Mouse (Mus musculus): ENCODE data around the gene Msln. TPM values are rescaled to one million over a fixed set of nuclear protein-coding genes. Genes with fewer than 3 reads are reported as not detected.

The Msln gene
- total and polyA plus RNA-seq, 3 experiments, result not detected

GRCm38 (mm10) chr17:25715627-25716026 is 38.6 kb downstream of the Msln start:
- H3K9me3 ChIP-seq (replicated peaks; ENCODE audit: low read length), result peaks cover 4% of the 10 kb centered on the region
- no peaks in the 10 kb centered on the region for H3K79me2 ChIP-seq (replicated peaks; ENCODE audit: control insufficient read depth, extremely low read depth, insufficient read depth, poor library complexity, severe bottlenecking)
- no peak overlapping the region for H3K27ac ChIP-seq (ENCODE audit: insufficient read depth, low read depth)
- peaks cover 35% of the 10 kb centered on the region for H3K27me3 ChIP-seq (replicated peaks)
- H3K9ac ChIP-seq (ENCODE audit: insufficient read depth, low read depth), result no peak overlapping the region
- dilution Hi-C loops (cut with MboI; ENCODE audit: extremely low pct_ligation_motif_present, extremely low pct_unique_long_range_greater_than_20kb, low sequenced_read_pairs) (no loop called here), in situ Hi-C loops (cut with MboI; ENCODE audit: low pct_ligation_motif_present, low pct_unique_long_range_greater_than_20kb, low sequenced_read_pairs) (no loop called here)
- no peak overlapping the region for H3K4me2 ChIP-seq (ENCODE audit: insufficient read depth, low read depth, poor library complexity, severe bottlenecking)
- DNase-seq (ENCODE audit: extremely low read depth), result no peak
- H3K4me1 ChIP-seq (ENCODE audit: control insufficient read depth in 1 of 2, insufficient read depth in 2 of 2), result peaks cover 23 to 34% of the 10 kb centered on the region in 2 experiments
- peaks cover 16 to 31% of the 10 kb centered on the region in 2 experiments for H3K36me3 ChIP-seq (replicated peaks in 1 of 2; ENCODE audit: control insufficient read depth in 1 of 2, insufficient read depth in 1 of 2, low read length in 1 of 2)
- no peak for TF ChIP-seq TCF12 (IDR thresholded peaks at IDR 0.05; ENCODE audit: low read depth, low read length)
- no peak for TF ChIP-seq E2F4 (IDR thresholded peaks at IDR 0.05; ENCODE audit: insufficient replicate concordance, low read depth, low read length)
- no peak for TF ChIP-seq ZMIZ1 (IDR thresholded peaks at IDR 0.05; ENCODE audit: low read depth, low read length)
- no peak for TF ChIP-seq CTCF (conservative IDR thresholded peaks at IDR 0.05 in 1 of 2, IDR thresholded peaks at IDR 0.05 in 1 of 2; ENCODE audit: low read depth in 2 of 2, low read length in 2 of 2)
- TF ChIP-seq HCFC1 (IDR thresholded peaks at IDR 0.05; ENCODE audit: low read depth, low read length), result no peak
- no peak for TF ChIP-seq USF1 (IDR thresholded peaks at IDR 0.05; ENCODE audit: low read depth, low read length)
- TF ChIP-seq IRF4 (IDR thresholded peaks at IDR 0.05; ENCODE audit: low read depth, low read length), result no peak
- no peak overlapping the region for H3K4me3 ChIP-seq (replicated peaks in 1 of 3; ENCODE audit: low read depth in 2 of 3, low read length in 2 of 3, poor library complexity in 1 of 3)

GRCm38 (mm10) chr17:25711136-25711535 is 43.0 kb downstream of the Msln start:
- in situ Hi-C loops (cut with MboI; ENCODE audit: low pct_ligation_motif_present, low pct_unique_long_range_greater_than_20kb, low sequenced_read_pairs) (no loop called here), dilution Hi-C loops (cut with MboI; ENCODE audit: extremely low pct_ligation_motif_present, extremely low pct_unique_long_range_greater_than_20kb, low sequenced_read_pairs) (no loop called here)
- peaks cover 63% of the 10 kb centered on the region for H3K27me3 ChIP-seq (replicated peaks)
- H3K4me1 ChIP-seq (ENCODE audit: control insufficient read depth in 1 of 2, insufficient read depth in 2 of 2), result peaks cover 6 to 8% of the 10 kb centered on the region in 2 experiments; a peak in 2 of 4 replicates
- no peak overlapping the region for H3K4me3 ChIP-seq (replicated peaks in 1 of 3; ENCODE audit: low read depth in 2 of 3, low read length in 2 of 3, poor library complexity in 1 of 3)
- H3K79me2 ChIP-seq (replicated peaks; ENCODE audit: control insufficient read depth, extremely low read depth, insufficient read depth, poor library complexity, severe bottlenecking), result no peaks in the 10 kb centered on the region
- H3K9ac ChIP-seq (ENCODE audit: insufficient read depth, low read depth), result no peak overlapping the region
- H3K4me2 ChIP-seq (ENCODE audit: insufficient read depth, low read depth, poor library complexity, severe bottlenecking), result no peak overlapping the region
- DNase-seq (ENCODE audit: extremely low read depth), result no peak
- TF ChIP-seq USF1 (IDR thresholded peaks at IDR 0.05; ENCODE audit: low read depth, low read length), result no peak
- no peak for TF ChIP-seq JUN (IDR thresholded peaks at IDR 0.05; ENCODE audit: insufficient read depth, low read depth, low read length)
- TF ChIP-seq RAD21 (IDR thresholded peaks at IDR 0.05; ENCODE audit: low read depth, low read length), result no peak
- no peak for TF ChIP-seq KAT2A (IDR thresholded peaks at IDR 0.05; ENCODE audit: insufficient replicate concordance, low read length)
- no peak for TF ChIP-seq MAZ (IDR thresholded peaks at IDR 0.05; ENCODE audit: low read depth, low read length)
- no peak for TF ChIP-seq CHD2 (IDR thresholded peaks at IDR 0.05; ENCODE audit: low read length)
- no peak for TF ChIP-seq CHD1 (IDR thresholded peaks at IDR 0.05; ENCODE audit: low read depth, low read length)
- TF ChIP-seq NELFE (IDR thresholded peaks at IDR 0.05; ENCODE audit: low read depth, low read length), result no peak
- H3K9me3 ChIP-seq (replicated peaks; ENCODE audit: low read length), result peaks cover 19% of the 10 kb centered on the region
- H3K27ac ChIP-seq (ENCODE audit: insufficient read depth, low read depth), result no peak overlapping the region
- no peaks in the 10 kb centered on the region for H3K36me3 ChIP-seq (replicated peaks in 1 of 2; ENCODE audit: control insufficient read depth in 1 of 2, insufficient read depth in 1 of 2, low read length in 1 of 2)

GRCm38 (mm10) chr17:25709994-25710393 is 44.2 kb downstream of the Msln start:
- TF ChIP-seq MXI1 (IDR thresholded peaks at IDR 0.05; ENCODE audit: low read depth, low read length) (no peak), NRF1 (IDR thresholded peaks at IDR 0.05; ENCODE audit: low read depth, low read length) (no peak), CHD1 (IDR thresholded peaks at IDR 0.05; ENCODE audit: low read depth, low read length) (no peak), ETS1 (conservative IDR thresholded peaks at IDR 0.05; ENCODE audit: low read depth, low read length) (no peak), CTCF (conservative IDR thresholded peaks at IDR 0.05 in 1 of 2, IDR thresholded peaks at IDR 0.05 in 1 of 2; ENCODE audit: low read depth in 2 of 2, low read length in 2 of 2) (no peak), NELFE (IDR thresholded peaks at IDR 0.05; ENCODE audit: low read depth, low read length) (no peak), IRF4 (IDR thresholded peaks at IDR 0.05; ENCODE audit: low read depth, low read length) (no peak), UBTF (IDR thresholded peaks at IDR 0.05; ENCODE audit: low read depth, low read length) (no peak), ELF1 (IDR thresholded peaks at IDR 0.05; ENCODE audit: low read depth, low read length) (no peak)
- Histone ChIP-seq H3K27me3 (replicated peaks) (peaks cover 66% of the 10 kb centered on the region), H3K27ac (ENCODE audit: insufficient read depth, low read depth) (no peak overlapping the region), H3K36me3 (replicated peaks in 1 of 2; ENCODE audit: control insufficient read depth in 1 of 2, insufficient read depth in 1 of 2, low read length in 1 of 2) (no peaks in the 10 kb centered on the region), H3K4me3 (replicated peaks in 1 of 3; ENCODE audit: low read depth in 2 of 3, low read length in 2 of 3, poor library complexity in 1 of 3) (no peak overlapping the region), H3K9me3 (replicated peaks; ENCODE audit: low read length) (peaks cover 19% of the 10 kb centered on the region), H3K9ac (ENCODE audit: insufficient read depth, low read depth) (no peak overlapping the region), H3K4me1 (ENCODE audit: control insufficient read depth in 1 of 2, insufficient read depth in 2 of 2) (no peaks in the 10 kb centered on the region), H3K4me2 (ENCODE audit: insufficient read depth, low read depth, poor library complexity, severe bottlenecking) (no peak overlapping the region), H3K79me2 (replicated peaks; ENCODE audit: control insufficient read depth, extremely low read depth, insufficient read depth, poor library complexity, severe bottlenecking) (no peaks in the 10 kb centered on the region)
- in situ Hi-C loops (cut with MboI; ENCODE audit: low pct_ligation_motif_present, low pct_unique_long_range_greater_than_20kb, low sequenced_read_pairs) (no loop called here), dilution Hi-C loops (cut with MboI; ENCODE audit: extremely low pct_ligation_motif_present, extremely low pct_unique_long_range_greater_than_20kb, low sequenced_read_pairs) (no loop called here)
- DNase-seq (ENCODE audit: extremely low read depth), result no peak

Data from CH12.LX (cell line).